Mouse (Mus musculus) hindbrain, postnatal 0 days (tissue): ENCODE results near the gene Frmd7. TPM values are rescaled to one million over a fixed set of nuclear protein-coding genes. Genes with fewer than 3 reads are reported as not detected.

Experiments used
- ATAC-seq: fragments of 200-750 bp; cut with Nextera tagmentation; 2 replicates; pipeline ENCODE4 v1.8.0; 2017; ENCODE audit warnings: mild to moderate bottlenecking, moderate TSS enrichment, moderate library complexity
- DNase-seq: peaks from one replicate; pipeline ENCODE4 v3.0.0-alpha.2; 2015; ENCODE audit warnings: low spot score
- H3K27ac ChIP-seq: fragments of 300-500 bp; sonication (generic); 2 replicates; pipeline ENCODE4 v1.5.1; 2014; ENCODE audit warnings: mild to moderate bottlenecking
- H3K27me3 ChIP-seq: fragments of 300-500 bp; sonication (generic); 2 replicates; pipeline ENCODE4 v1.6.1; 2014; ENCODE audit warnings: low read length, mixed read lengths; ENCODE audit not compliant: insufficient read depth
- H3K36me3 ChIP-seq: fragments of 300-500 bp; sonication (generic); 2 replicates; pipeline ENCODE4 v1.6.1; 2014; ENCODE audit warnings: low read length, mixed read lengths; ENCODE audit not compliant: insufficient read depth
- H3K4me1 ChIP-seq: fragments of 300-500 bp; sonication (generic); 2 replicates; pipeline ENCODE4 v1.6.1; 2014; ENCODE audit warnings: antibody characterized with exemption, low read length, mixed read lengths; ENCODE audit not compliant: insufficient read depth
- H3K4me2 ChIP-seq: fragments of 300-500 bp; sonication (generic); 2 replicates; pipeline ENCODE4 v1.6.1; 2014; ENCODE audit warnings: low read depth, mild to moderate bottlenecking, low read length, moderate library complexity, mixed read lengths
- H3K4me3 ChIP-seq: fragments of 300-500 bp; sonication (generic); 2 replicates; pipeline ENCODE4 v1.5.1; 2014; ENCODE audit warnings: low read length
- H3K9ac ChIP-seq: fragments of 300-500 bp; sonication (generic); replicated peaks from 2 replicates; pipeline ENCODE4 v1.6.1; 2014; ENCODE audit warnings: mild to moderate bottlenecking, low read length, moderate library complexity, mixed read lengths
- H3K9me3 ChIP-seq: fragments of 300-500 bp; sonication (generic); 2 replicates; pipeline ENCODE4 v1.6.1; 2016; ENCODE audit warnings: low read length, mixed read lengths
- CTCF ChIP-seq: IDR thresholded peaks from 2 replicates; pipeline ENCODE4 v1.5.1; 2016; ENCODE audit warnings: antibody characterized with exemption, control low read depth, low read depth
- WGBS: fragments of 180-500 bp; shearing (Covaris S2); extraction: QIAGEN DNeasy Blood & Tissue Kit; methylation state at CpG from one replicate; pipeline ENCODE4 v1.1.7; 2014; 5-methylcytosine and 5-hydroxymethylcytosine counted together
- polyA plus RNA-seq: library from polyadenylated mRNA; unstranded; fragments of >200 nt; fragmentation: Nextera tagmentation; extraction: Ambion mirVana; gene quantifications from 2 replicates; pipeline ENCODE4 v1.2.1, GENCODE M21; 2015
- total RNA-seq: library from RNA; depleted of rRNA; stranded (reverse); fragments of >200 nt; gene quantifications from 2 replicates; pipeline ENCODE4 v1.2.3, GENCODE M21; 2014

Gene Frmd7
- total and polyA plus RNA-seq, 2 experiments from 2014 or later, result 0.36 to 0.52 TPM

DNA sequence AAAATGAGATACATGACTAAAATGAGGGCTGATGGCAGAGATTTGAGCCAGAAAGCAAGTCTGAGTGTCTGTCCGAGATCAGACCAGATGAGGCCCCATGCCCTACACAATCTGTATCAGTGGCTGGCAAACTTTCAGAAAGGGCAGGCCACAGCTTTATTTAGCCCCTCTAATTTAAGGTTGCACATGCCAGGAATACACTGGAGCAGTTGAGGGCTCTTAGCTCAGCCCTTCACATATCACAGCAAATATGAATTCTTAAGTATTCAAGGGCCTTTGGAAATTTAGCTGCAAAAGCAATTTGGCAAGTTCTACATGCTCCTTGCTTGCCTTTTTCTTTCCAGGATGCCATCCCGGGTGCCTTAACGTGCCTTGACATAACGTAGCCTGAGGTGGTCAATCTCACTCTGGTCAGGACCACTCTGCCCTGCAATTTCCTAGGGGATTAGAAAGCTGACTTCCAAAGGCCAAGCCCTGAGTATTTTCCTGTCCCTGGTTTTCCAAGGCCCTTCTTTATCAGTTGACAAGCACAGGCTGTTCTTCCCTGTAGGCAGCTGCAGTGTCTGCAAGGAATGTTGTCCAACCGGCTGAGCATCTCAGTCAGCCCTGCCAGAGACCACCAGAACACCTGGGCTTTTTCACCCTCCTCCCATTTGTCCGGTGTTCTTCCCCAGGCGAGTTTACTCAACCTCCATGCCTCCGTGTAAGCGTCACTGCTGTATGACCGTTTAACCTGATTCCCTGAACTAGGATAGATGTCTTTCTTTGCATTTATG is 25.8 kb upstream of the Frmd7 start:
- H3K4me2 ChIP-seq, result no peak overlapping the region
- H3K36me3 ChIP-seq, result no peaks in the 10 kb centered on the region
- 72% methylated on average over 10 of the region's 10 CpGs for whole genome bisulfite sequencing
- H3K9ac ChIP-seq, result no peak overlapping the region
- no peaks in the 10 kb centered on the region for H3K27me3 ChIP-seq
- H3K9me3 ChIP-seq, result no peaks in the 10 kb centered on the region
- no peak for ATAC-seq
- no peak overlapping the region for H3K27ac ChIP-seq
- no peak overlapping the region for H3K4me3 ChIP-seq
- TF ChIP-seq CTCF, result no peak
- H3K4me1 ChIP-seq, result no peaks in the 10 kb centered on the region
- no peak for DNase-seq

DNA sequence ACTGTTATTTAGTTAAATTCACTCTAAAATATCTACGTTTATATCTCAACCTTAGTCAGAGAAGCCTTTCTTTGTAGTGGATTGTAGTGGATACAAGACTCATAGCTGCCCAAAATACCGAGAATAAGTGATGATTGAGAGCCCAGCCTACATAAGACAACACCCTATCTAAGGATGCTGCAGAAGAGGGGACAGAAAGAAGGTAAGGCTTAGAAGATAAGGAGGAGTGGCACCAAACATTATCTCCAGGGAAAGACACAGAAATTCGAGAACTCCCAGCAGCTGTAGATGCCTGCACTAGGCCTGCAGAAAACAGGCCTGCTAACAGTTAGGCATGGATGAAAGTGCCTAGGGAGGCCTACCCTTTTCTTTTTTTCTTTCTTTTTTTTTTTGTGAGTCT is 22.6 kb upstream of the Frmd7 start:
- no peak for ATAC-seq
- H3K4me1 ChIP-seq, result no peaks in the 10 kb centered on the region

DNA sequence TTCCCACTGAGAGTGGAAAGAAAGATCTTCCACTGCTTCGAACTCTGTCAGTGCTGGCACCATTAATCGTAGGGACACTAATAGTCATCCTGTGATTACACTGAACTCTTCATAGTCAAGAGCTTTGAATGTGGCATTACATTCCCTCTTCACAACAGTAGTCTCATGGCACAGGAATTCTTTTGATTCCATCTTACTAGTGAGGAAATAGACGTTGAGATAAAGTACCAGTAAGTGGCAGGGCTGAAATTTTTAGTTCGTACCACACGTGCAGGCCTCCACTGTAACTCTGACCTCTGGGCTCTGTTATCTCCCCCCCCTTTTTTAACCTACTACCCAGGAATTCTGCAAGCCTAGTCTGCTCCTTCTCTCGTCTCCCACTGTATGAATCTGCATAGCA is 20.4 kb upstream of the Frmd7 start:
- Histone ChIP-seq H3K4me1 (no peaks in the 10 kb centered on the region), H3K9me3 (no peaks in the 10 kb centered on the region), H3K4me2 (no peak overlapping the region), H3K27ac (no peak overlapping the region), H3K36me3 (no peaks in the 10 kb centered on the region), H3K9ac (no peak overlapping the region), H3K27me3 (no peaks in the 10 kb centered on the region), H3K4me3 (no peak overlapping the region)
- 82% methylated on average over 6 of the region's 6 CpGs for WGBS
- no peak for TF ChIP-seq CTCF
- ATAC-seq (no peak), DNase-seq (no peak)

More for the DNA sequence above, 22.6 kb upstream of the Frmd7 start:
- no peaks in the 10 kb centered on the region for H3K9me3 ChIP-seq
- no peaks in the 10 kb centered on the region for H3K27me3 ChIP-seq
- DNase-seq, result no peak
- H3K4me2 ChIP-seq, result no peak overlapping the region
- no peak for TF ChIP-seq CTCF
- no peak overlapping the region for H3K27ac ChIP-seq
- no peak overlapping the region for H3K4me3 ChIP-seq
- H3K9ac ChIP-seq, result no peak overlapping the region
- WGBS, result 71% methylated on average over 3 of the region's 3 CpGs
- H3K36me3 ChIP-seq, result no peaks in the 10 kb centered on the region

DNA sequence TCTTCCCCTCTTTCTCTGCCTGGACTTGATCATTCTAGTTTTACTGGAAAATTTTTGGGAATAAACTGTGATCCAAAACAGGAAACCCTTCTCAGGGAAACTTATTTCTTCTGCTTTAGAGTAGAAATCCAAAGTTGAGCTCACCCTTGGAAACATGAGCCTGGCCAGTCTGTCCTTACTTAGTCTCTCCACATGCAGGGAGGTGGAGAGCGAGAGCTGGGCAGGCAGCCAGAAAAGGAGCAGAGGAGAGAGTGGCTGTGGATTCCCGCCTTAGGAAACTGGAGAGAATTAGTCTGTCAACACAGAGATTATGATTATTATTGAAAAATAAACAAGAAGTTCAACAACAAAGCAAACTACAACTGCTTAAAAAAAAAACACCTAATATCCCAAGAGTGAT is 6.1 kb upstream of the Frmd7 start:
- Histone ChIP-seq H3K27me3 (no peaks in the 10 kb centered on the region), H3K4me1 (no peaks in the 10 kb centered on the region), H3K9me3 (no peaks in the 10 kb centered on the region), H3K4me3 (no peak overlapping the region), H3K9ac (no peak overlapping the region), H3K36me3 (no peaks in the 10 kb centered on the region), H3K4me2 (no peak overlapping the region), H3K27ac (no peak overlapping the region)
- no peak for ATAC-seq
- WGBS, result 39% methylated on average over 2 of the region's 2 CpGs
- no peak for TF ChIP-seq CTCF
- no peak for DNase-seq

DNA sequence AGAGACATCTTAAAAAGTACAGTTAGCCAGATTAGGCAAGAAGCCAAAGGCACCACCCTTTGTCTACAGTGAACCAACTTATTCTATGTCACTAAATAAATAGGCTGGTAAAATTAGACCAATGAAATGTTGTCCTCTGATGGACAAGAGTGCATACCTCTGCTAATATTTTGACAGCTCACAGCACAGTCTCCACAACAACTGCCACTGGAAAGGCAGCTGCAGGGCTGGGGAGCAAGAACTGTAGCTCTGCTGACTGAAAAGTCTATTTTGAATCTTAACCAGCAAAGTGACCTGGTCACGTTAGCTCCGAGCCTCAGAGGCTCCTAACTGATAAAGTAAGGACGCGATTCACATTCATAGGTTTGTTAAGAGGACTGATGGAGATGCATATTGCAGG is 5.6 kb upstream of the Frmd7 start:
- no peaks in the 10 kb centered on the region for H3K27me3 ChIP-seq
- no peak for ATAC-seq
- DNase-seq, result no peak
- 88% methylated on average over 4 of the region's 4 CpGs for WGBS
- H3K27ac ChIP-seq, result no peak overlapping the region
- H3K9ac ChIP-seq, result no peak overlapping the region
- H3K4me2 ChIP-seq, result no peak overlapping the region
- no peaks in the 10 kb centered on the region for H3K9me3 ChIP-seq
- no peaks in the 10 kb centered on the region for H3K4me1 ChIP-seq
- TF ChIP-seq CTCF, result no peak
- H3K4me3 ChIP-seq, result no peak overlapping the region
- no peaks in the 10 kb centered on the region for H3K36me3 ChIP-seq

DNA sequence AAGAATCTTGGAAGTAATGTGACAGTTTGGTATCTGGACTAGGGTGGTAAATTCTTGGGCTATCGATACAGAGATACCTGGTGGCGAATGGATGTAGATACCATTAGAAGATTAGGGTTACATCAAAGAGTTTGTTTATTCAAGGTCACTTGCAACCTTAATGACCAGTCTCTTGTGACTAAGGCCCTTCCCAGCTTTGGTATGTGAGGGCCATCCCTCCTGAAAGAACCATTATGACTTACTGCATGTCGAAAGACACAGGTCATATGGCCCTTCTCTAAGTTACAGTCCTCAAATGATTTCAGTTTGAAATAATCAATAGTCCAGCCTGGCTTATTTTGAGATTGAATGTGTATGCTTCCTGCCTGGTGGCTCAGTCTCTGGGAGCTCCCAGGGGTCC is 5.4 kb downstream of the Frmd7 start:
- no peaks in the 10 kb centered on the region for H3K4me1 ChIP-seq
- H3K27me3 ChIP-seq, result no peaks in the 10 kb centered on the region
- no peak overlapping the region for H3K4me3 ChIP-seq
- no peak overlapping the region for H3K27ac ChIP-seq
- DNase-seq (no peak), ATAC-seq (no peak)
- no peak overlapping the region for H3K9ac ChIP-seq
- WGBS, result 93% methylated on average over 3 of the region's 3 CpGs
- no peaks in the 10 kb centered on the region for H3K36me3 ChIP-seq
- TF ChIP-seq CTCF, result no peak
- no peak overlapping the region for H3K4me2 ChIP-seq
- no peaks in the 10 kb centered on the region for H3K9me3 ChIP-seq

DNA sequence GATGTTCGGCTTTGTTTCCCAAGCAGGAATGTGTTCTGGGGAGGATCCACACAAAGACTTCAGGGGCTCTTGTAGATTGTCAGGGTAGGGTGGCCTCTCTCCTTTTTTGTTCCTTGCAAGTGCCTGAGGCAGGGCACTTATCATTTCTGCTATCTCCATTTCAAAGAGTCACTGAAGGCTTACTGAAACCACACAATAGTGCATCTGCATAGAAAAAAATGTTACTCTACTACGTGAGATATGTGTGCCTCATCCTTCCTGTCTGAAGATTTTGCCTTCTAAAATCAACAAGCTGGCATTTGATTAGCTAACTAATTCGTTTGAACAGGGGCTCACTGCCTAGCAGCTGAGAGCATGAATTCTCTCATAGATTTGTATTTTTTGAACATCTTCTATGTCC is 12.2 kb downstream of the Frmd7 start:
- no peak overlapping the region for H3K9ac ChIP-seq
- H3K36me3 ChIP-seq, result no peaks in the 10 kb centered on the region
- no peaks in the 10 kb centered on the region for H3K27me3 ChIP-seq
- TF ChIP-seq CTCF, result no peak
- H3K4me3 ChIP-seq, result no peak overlapping the region
- no peak overlapping the region for H3K27ac ChIP-seq
- DNase-seq (no peak), ATAC-seq (no peak)
- 43% methylated on average over 3 of the region's 3 CpGs for WGBS
- no peaks in the 10 kb centered on the region for H3K4me1 ChIP-seq
- no peak overlapping the region for H3K4me2 ChIP-seq
- H3K9me3 ChIP-seq, result no peaks in the 10 kb centered on the region
